Mouse (Mus musculus) brain, embryonic 14.5 days (tissue): Measurements from ENCODE around the gene Sds.

Source experiments
- CTCF ChIP-seq: fragments of 200-500 bp; IDR thresholded peaks from 2 replicates; pipeline ENCODE4 v1.5.1; 2012; ENCODE audit warnings: inconsistent platforms, mild to moderate bottlenecking, moderate library complexity, borderline replicate concordance; ENCODE audit not compliant: insufficient read depth, insufficient read length; ENCODE audit errors: extremely low read depth
- POLR2A ChIP-seq: fragments of 200-500 bp; IDR thresholded peaks from 2 replicates; pipeline ENCODE4 v1.6.1; 2012; ENCODE audit warnings: mild to moderate bottlenecking, inconsistent platforms, borderline replicate concordance; ENCODE audit not compliant: poor library complexity, insufficient read depth, insufficient read length, severe bottlenecking; ENCODE audit errors: extremely low read depth

DNA sequence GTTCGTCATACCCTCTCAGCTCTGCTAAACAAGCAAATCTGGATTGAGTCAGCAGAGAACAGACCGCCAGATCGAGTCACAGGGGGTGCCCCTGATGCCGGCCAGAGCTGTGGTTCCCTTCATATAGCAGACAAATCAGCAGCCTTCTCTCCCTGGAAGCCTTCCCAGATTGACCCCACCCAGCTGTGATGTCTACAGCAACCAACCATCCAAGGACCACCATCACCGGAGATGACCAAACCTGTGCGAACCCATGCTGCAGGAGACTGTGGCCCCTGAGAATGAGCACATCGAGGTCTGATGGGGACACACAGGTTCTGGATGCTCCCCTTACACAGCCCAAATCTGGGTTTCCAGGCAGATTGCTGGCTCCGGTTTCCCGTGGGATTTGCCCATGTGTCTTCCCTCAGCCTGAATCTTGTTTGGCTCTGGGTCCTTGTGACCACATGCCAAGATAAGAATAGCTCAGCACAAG, 25.9 kb downstream of the Sds start:
- no peak for TF ChIP-seq CTCF
- TF ChIP-seq POLR2A = no peak
